Mouse (Mus musculus): ENCODE data around the gene Cpm. TPM values are rescaled to one million over a fixed set of nuclear protein-coding genes. Genes with fewer than 3 reads are reported as not detected.

The Cpm gene
- polyA plus RNA-seq, 1 experiment from 2014 or later = 43.6 TPM

- Histone ChIP-seq H3K4me2 (ENCODE audit: low read depth, low read length) (no peak overlapping the region), H3K27me3 (replicated peaks; ENCODE audit: control insufficient read depth, insufficient read depth, low read length) (no peaks in the 10 kb centered on the region), H3K27ac (replicated peaks; ENCODE audit: low read depth, low read length) (no peak overlapping the region), H3K4me3 (ENCODE audit: low read depth, low read length) (no peak overlapping the region), H3K9ac (ENCODE audit: low read depth, low read length) (no peak overlapping the region), H3K4me1 (ENCODE audit: control insufficient read depth, insufficient read depth, low read length) (no peaks in the 10 kb centered on the region), H3K36me3 (ENCODE audit: control insufficient read depth, insufficient read depth, low read length) (no peaks in the 10 kb centered on the region), H3K9me3 (ENCODE audit: control insufficient read depth, low read length) (no peaks in the 10 kb centered on the region)
- WGBS = 86% methylated on average over 12 of the region's 12 CpGs
- ATAC-seq (ENCODE audit: low read depth) (no peak), DNase-seq (ENCODE audit: low spot score) (no peak)
Observed at GRCm38 (mm10) chr10:117650042-117650655, 20.8 kb downstream of the Cpm start.

DNA sequence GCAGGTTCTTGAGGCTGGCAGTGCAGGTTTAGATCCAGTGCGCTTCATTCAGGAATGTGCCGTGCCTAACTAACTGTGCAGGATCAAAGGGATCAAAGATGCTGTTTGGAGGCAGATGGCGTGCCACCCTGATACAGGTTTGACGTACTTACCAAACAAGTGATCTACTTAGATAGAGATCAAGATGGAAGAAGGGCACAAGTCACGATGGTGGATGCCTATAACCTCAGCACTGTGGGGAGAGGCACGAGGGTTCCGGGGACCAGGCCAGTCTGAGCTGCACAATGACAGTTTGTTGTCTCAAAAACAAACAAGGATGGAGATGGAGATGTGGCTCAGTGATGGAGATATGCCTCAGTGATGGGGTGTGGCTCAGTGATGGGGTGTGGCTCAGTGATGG is 21.4 kb downstream of the Cpm start:
- WGBS = 79% methylated on average over 7 of the region's 7 CpGs
- Histone ChIP-seq H3K27ac (replicated peaks; ENCODE audit: low read depth, low read length) (no peak overlapping the region), H3K4me2 (ENCODE audit: low read depth, low read length) (no peak overlapping the region), H3K4me1 (ENCODE audit: control insufficient read depth, insufficient read depth, low read length) (no peaks in the 10 kb centered on the region), H3K9me3 (ENCODE audit: control insufficient read depth, low read length) (no peaks in the 10 kb centered on the region), H3K9ac (ENCODE audit: low read depth, low read length) (no peak overlapping the region), H3K4me3 (ENCODE audit: low read depth, low read length) (no peak overlapping the region), H3K36me3 (ENCODE audit: control insufficient read depth, insufficient read depth, low read length) (no peaks in the 10 kb centered on the region), H3K27me3 (replicated peaks; ENCODE audit: control insufficient read depth, insufficient read depth, low read length) (no peaks in the 10 kb centered on the region)
- ATAC-seq (ENCODE audit: low read depth) = no peak
- no peak for DNase-seq (ENCODE audit: low spot score)

GRCm38 (mm10) chr10:117651587-117652377 is 22.5 kb downstream of the Cpm start:
- H3K4me3 ChIP-seq (ENCODE audit: low read depth, low read length) = no peak overlapping the region
- no peak overlapping the region for H3K9ac ChIP-seq (ENCODE audit: low read depth, low read length)
- no peak overlapping the region for H3K27ac ChIP-seq (replicated peaks; ENCODE audit: low read depth, low read length)
- H3K9me3 ChIP-seq (ENCODE audit: control insufficient read depth, low read length) = no peaks in the 10 kb centered on the region
- DNase-seq (ENCODE audit: low spot score) (no peak), ATAC-seq (ENCODE audit: low read depth) (no peak)
- H3K4me1 ChIP-seq (ENCODE audit: control insufficient read depth, insufficient read depth, low read length) = no peaks in the 10 kb centered on the region
- WGBS = 48% methylated on average over 10 of the region's 10 CpGs
- no peaks in the 10 kb centered on the region for H3K36me3 ChIP-seq (ENCODE audit: control insufficient read depth, insufficient read depth, low read length)
- H3K27me3 ChIP-seq (replicated peaks; ENCODE audit: control insufficient read depth, insufficient read depth, low read length) = no peaks in the 10 kb centered on the region
- no peak overlapping the region for H3K4me2 ChIP-seq (ENCODE audit: low read depth, low read length)

DNA sequence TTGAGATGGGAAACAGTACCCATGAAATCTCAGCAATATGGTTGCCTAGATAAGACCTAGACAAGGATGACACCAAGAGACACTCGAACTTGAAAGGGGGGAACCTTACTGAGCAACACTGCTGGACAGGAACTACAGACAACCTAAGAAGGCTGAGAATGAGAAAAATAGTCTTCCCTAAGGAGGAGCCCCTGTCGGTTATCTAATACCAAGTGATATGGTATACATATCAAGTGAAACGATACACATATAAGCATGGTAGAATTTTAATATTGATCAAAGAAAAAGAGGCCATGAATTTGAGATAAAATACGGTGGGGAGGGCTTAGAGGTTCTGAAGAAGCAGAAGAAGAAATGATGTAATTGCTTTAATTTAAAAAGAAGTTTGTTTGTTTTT is 23.1 kb downstream of the Cpm start:
- no peak overlapping the region for H3K27ac ChIP-seq (replicated peaks; ENCODE audit: low read depth, low read length)
- no peak for DNase-seq (ENCODE audit: low spot score)
- 83% methylated on average over 4 of the region's 4 CpGs for WGBS

GRCm38 (mm10) chr10:117652930-117653778 is 23.9 kb downstream of the Cpm start:
- Histone ChIP-seq H3K4me1 (ENCODE audit: control insufficient read depth, insufficient read depth, low read length) (no peaks in the 10 kb centered on the region), H3K27ac (replicated peaks; ENCODE audit: low read depth, low read length) (no peak overlapping the region), H3K27me3 (replicated peaks; ENCODE audit: control insufficient read depth, insufficient read depth, low read length) (no peaks in the 10 kb centered on the region), H3K36me3 (ENCODE audit: control insufficient read depth, insufficient read depth, low read length) (no peaks in the 10 kb centered on the region), H3K4me3 (ENCODE audit: low read depth, low read length) (no peak overlapping the region), H3K4me2 (ENCODE audit: low read depth, low read length) (no peak overlapping the region), H3K9ac (ENCODE audit: low read depth, low read length) (no peak overlapping the region), H3K9me3 (ENCODE audit: control insufficient read depth, low read length) (no peaks in the 10 kb centered on the region)
- no peak for ATAC-seq (ENCODE audit: low read depth)
- no peak for DNase-seq (ENCODE audit: low spot score)
- 79% methylated on average over 8 of the region's 8 CpGs for WGBS

More for the DNA sequence above, 23.1 kb downstream of the Cpm start:
- no peak overlapping the region for H3K9ac ChIP-seq (ENCODE audit: low read depth, low read length)
- H3K9me3 ChIP-seq (ENCODE audit: control insufficient read depth, low read length) = no peaks in the 10 kb centered on the region
- no peaks in the 10 kb centered on the region for H3K4me1 ChIP-seq (ENCODE audit: control insufficient read depth, insufficient read depth, low read length)
- no peaks in the 10 kb centered on the region for H3K36me3 ChIP-seq (ENCODE audit: control insufficient read depth, insufficient read depth, low read length)
- no peak for ATAC-seq (ENCODE audit: low read depth)
- no peak overlapping the region for H3K4me2 ChIP-seq (ENCODE audit: low read depth, low read length)
- H3K4me3 ChIP-seq (ENCODE audit: low read depth, low read length) = no peak overlapping the region
- H3K27me3 ChIP-seq (replicated peaks; ENCODE audit: control insufficient read depth, insufficient read depth, low read length) = no peaks in the 10 kb centered on the region

DNA sequence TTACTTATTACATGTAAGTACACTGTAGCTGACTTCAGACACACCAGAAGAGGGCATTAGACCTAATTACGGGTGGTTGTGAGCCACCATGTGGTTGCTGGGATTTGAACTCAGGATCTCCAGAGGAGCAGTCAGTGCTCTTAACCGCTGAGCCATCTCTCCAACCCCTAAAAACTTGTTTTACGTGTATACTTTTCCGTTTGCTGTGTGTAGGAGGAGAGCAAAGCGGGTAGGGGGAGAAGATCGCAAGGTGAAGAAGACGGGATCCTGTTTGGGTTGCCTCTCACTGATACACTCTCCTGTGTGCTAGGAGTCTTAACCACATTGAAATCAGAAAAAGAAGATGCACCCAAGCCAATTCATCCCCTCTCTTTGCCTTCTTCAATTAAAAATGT is 24.5 kb downstream of the Cpm start:
- Histone ChIP-seq H3K9ac (ENCODE audit: low read depth, low read length) (no peak overlapping the region), H3K4me1 (ENCODE audit: control insufficient read depth, insufficient read depth, low read length) (0 out of 2 replicates have a peak, but pooled peaks cover 4% of the 10 kb centered on the region), H3K36me3 (ENCODE audit: control insufficient read depth, insufficient read depth, low read length) (no peaks in the 10 kb centered on the region), H3K4me3 (ENCODE audit: low read depth, low read length) (no peak overlapping the region), H3K9me3 (ENCODE audit: control insufficient read depth, low read length) (no peaks in the 10 kb centered on the region), H3K27ac (replicated peaks; ENCODE audit: low read depth, low read length) (no peak overlapping the region), H3K4me2 (ENCODE audit: low read depth, low read length) (no peak overlapping the region), H3K27me3 (replicated peaks; ENCODE audit: control insufficient read depth, insufficient read depth, low read length) (no peaks in the 10 kb centered on the region)
- WGBS = 93% methylated on average over 7 of the region's 7 CpGs
- ATAC-seq (ENCODE audit: low read depth) (no peak), DNase-seq (ENCODE audit: low spot score) (no peak)

GRCm38 (mm10) chr10:117654576-117655123 is 25.4 kb downstream of the Cpm start:
- H3K36me3 ChIP-seq (ENCODE audit: control insufficient read depth, insufficient read depth, low read length) = no peaks in the 10 kb centered on the region
- H3K27me3 ChIP-seq (replicated peaks; ENCODE audit: control insufficient read depth, insufficient read depth, low read length) = no peaks in the 10 kb centered on the region
- no peak overlapping the region for H3K27ac ChIP-seq (replicated peaks; ENCODE audit: low read depth, low read length)
- H3K9me3 ChIP-seq (ENCODE audit: control insufficient read depth, low read length) = no peaks in the 10 kb centered on the region
- 0 out of 2 replicates have a peak, but pooled peaks cover 4% of the 10 kb centered on the region for H3K4me1 ChIP-seq (ENCODE audit: control insufficient read depth, insufficient read depth, low read length)
- no peak overlapping the region for H3K9ac ChIP-seq (ENCODE audit: low read depth, low read length)
- WGBS = 68% methylated on average over 3 of the region's 3 CpGs
- ATAC-seq (ENCODE audit: low read depth) (no peak), DNase-seq (ENCODE audit: low spot score) (no peak)
- no peak overlapping the region for H3K4me2 ChIP-seq (ENCODE audit: low read depth, low read length)
- H3K4me3 ChIP-seq (ENCODE audit: low read depth, low read length) = no peak overlapping the region

- ATAC-seq (ENCODE audit: low read depth) (no peak), DNase-seq (ENCODE audit: low spot score) (no peak)
- H3K27me3 ChIP-seq (replicated peaks; ENCODE audit: control insufficient read depth, insufficient read depth, low read length) = no peaks in the 10 kb centered on the region
- no peaks in the 10 kb centered on the region for H3K9me3 ChIP-seq (ENCODE audit: control insufficient read depth, low read length)
- no peak overlapping the region for H3K4me2 ChIP-seq (ENCODE audit: low read depth, low read length)
- H3K9ac ChIP-seq (ENCODE audit: low read depth, low read length) = no peak overlapping the region
- WGBS = 91% methylated on average over 9 of the region's 9 CpGs
- no peak overlapping the region for H3K27ac ChIP-seq (replicated peaks; ENCODE audit: low read depth, low read length)
- 0 out of 2 replicates have a peak, but pooled peaks cover 4% of the 10 kb centered on the region for H3K4me1 ChIP-seq (ENCODE audit: control insufficient read depth, insufficient read depth, low read length)
- no peak overlapping the region for H3K4me3 ChIP-seq (ENCODE audit: low read depth, low read length)
- H3K36me3 ChIP-seq (ENCODE audit: control insufficient read depth, insufficient read depth, low read length) = no peaks in the 10 kb centered on the region
Observed at GRCm38 (mm10) chr10:117655460-117655859, 26.2 kb downstream of the Cpm start.

All from embryonic facial prominence, embryonic 14.5 days (tissue).